Mouse (Mus musculus) adipocyte (in vitro differentiated cells): ENCODE results near the gene Lag3.

Experiments
- DNase-seq: peaks from one replicate; pipeline ENCODE4 v3.0.0-alpha.2; 2016; ENCODE audit warnings: low spot score

The Lag3 gene

GRCm38 (mm10) chr6:124919695-124920317 lies 8.3 kb upstream of the Lag3 start, which contains the start of gene Ptms:
Ptms (minus strand) TSS chr6:124920103.
- DNase-seq: peak; percentile 98

- DNase-seq: no peak
These were observed 7.6 kb upstream of the Lag3 start for GRCm38 (mm10) chr6:124918890-124919627.

- DNase-seq: no peak
These were observed 6.8 kb upstream of the Lag3 start for GRCm38 (mm10) chr6:124918331-124918690.

- peak; percentile 83 for DNase-seq
These were observed 6.2 kb upstream of the Lag3 start for GRCm38 (mm10) chr6:124917518-124918330.

GRCm38 (mm10) chr6:124916695-124917517 lies 5.4 kb upstream of the Lag3 start:
- DNase-seq: peak; percentile 88

- peak; percentile 57 for DNase-seq
These were observed 4.6 kb upstream of the Lag3 start for GRCm38 (mm10) chr6:124915942-124916694.

GRCm38 (mm10) chr6:124915160-124915941 lies 3.8 kb upstream of the Lag3 start:
- DNase-seq: no peak

- DNase-seq: no peak
These were observed 3.0 kb upstream of the Lag3 start for GRCm38 (mm10) chr6:124914511-124914910.

- DNase-seq: no peak
These were observed 2.3 kb upstream of the Lag3 start for GRCm38 (mm10) chr6:124913721-124914285.

GRCm38 (mm10) chr6:124913214-124913613 lies 1.7 kb upstream of the Lag3 start:
- no peak for DNase-seq

- DNase-seq: no peak
These were observed 1.5 kb downstream of the Lag3 start for GRCm38 (mm10) chr6:124910032-124910431.

GRCm38 (mm10) chr6:124907767-124908166 lies 3.7 kb downstream of the Lag3 start:
- DNase-seq: no peak

GRCm38 (mm10) chr6:124904991-124905860 lies 6.3 kb downstream of the Lag3 start:
- no peak for DNase-seq

GRCm38 (mm10) chr6:124904161-124904981 lies 7.1 kb downstream of the Lag3 start:
- peak; percentile 95 for DNase-seq

- DNase-seq: peak; percentile 98
These were observed 7.8 kb downstream of the Lag3 start for GRCm38 (mm10) chr6:124903580-124904151.

GRCm38 (mm10) chr6:124901851-124902250 lies 9.7 kb downstream of the Lag3 start:
- DNase-seq: peak; percentile 49

GRCm38 (mm10) chr6:124900801-124901480 lies 10.6 kb downstream of the Lag3 start:
- DNase-seq: no peak
